Mouse (Mus musculus): Measurements from ENCODE around the gene Ppm1e. TPM values are rescaled to one million over a fixed set of nuclear protein-coding genes. Genes with fewer than 3 reads are reported as not detected.

The Ppm1e gene
- polyA plus RNA-seq, 1 experiment from 2014 or later, result 15.1 TPM

- no peaks in the 10 kb centered on the region for H3K4me1 ChIP-seq (replicated peaks; ENCODE audit: control insufficient read depth, insufficient read depth, low read length)
- H3K4me2 ChIP-seq (replicated peaks; ENCODE audit: low read depth, low read length), result no peak overlapping the region
- no peak for DNase-seq (ENCODE audit: low spot score)
- no peak overlapping the region for H3K9ac ChIP-seq (ENCODE audit: low read depth, low read length)
- no peak for ATAC-seq (ENCODE audit: low FRiP score)
- WGBS, result 85% methylated on average over 7 of the region's 7 CpGs
- no peak overlapping the region for H3K4me3 ChIP-seq (ENCODE audit: low read depth, low read length)
- no peaks in the 10 kb centered on the region for H3K27me3 ChIP-seq (ENCODE audit: control insufficient read depth, insufficient read depth, low read length)
- H3K36me3 ChIP-seq (ENCODE audit: control insufficient read depth, insufficient read depth, low read length), result no peaks in the 10 kb centered on the region
- H3K9me3 ChIP-seq (ENCODE audit: control insufficient read depth, low read length), result no peaks in the 10 kb centered on the region
- H3K27ac ChIP-seq (ENCODE audit: low read depth, low read length), result no peak overlapping the region
These were observed 8.2 kb upstream of the Ppm1e start for GRCm38 (mm10) chr11:87367061-87367460.

GRCm38 (mm10) chr11:87365120-87365519, 6.3 kb upstream of the Ppm1e start:
- no peak overlapping the region for H3K4me3 ChIP-seq (ENCODE audit: low read depth, low read length)
- H3K27ac ChIP-seq (ENCODE audit: low read depth, low read length), result no peak overlapping the region
- DNase-seq (ENCODE audit: low spot score), result no peak
- H3K9me3 ChIP-seq (ENCODE audit: control insufficient read depth, low read length), result no peaks in the 10 kb centered on the region
- WGBS, result 94% methylated on average over 5 of the region's 5 CpGs
- H3K36me3 ChIP-seq (ENCODE audit: control insufficient read depth, insufficient read depth, low read length), result no peaks in the 10 kb centered on the region
- H3K4me1 ChIP-seq (replicated peaks; ENCODE audit: control insufficient read depth, insufficient read depth, low read length), result no peaks in the 10 kb centered on the region
- no peak for ATAC-seq (ENCODE audit: low FRiP score)
- H3K27me3 ChIP-seq (ENCODE audit: control insufficient read depth, insufficient read depth, low read length), result no peaks in the 10 kb centered on the region
- H3K4me2 ChIP-seq (replicated peaks; ENCODE audit: low read depth, low read length), result no peak overlapping the region
- no peak overlapping the region for H3K9ac ChIP-seq (ENCODE audit: low read depth, low read length)

GRCm38 (mm10) chr11:87359262-87359612, 414 bp upstream of the Ppm1e start:
- no peak overlapping the region for H3K9ac ChIP-seq (ENCODE audit: low read depth, low read length)
- H3K27ac ChIP-seq (ENCODE audit: low read depth, low read length), result no peak overlapping the region
- H3K9me3 ChIP-seq (ENCODE audit: control insufficient read depth, low read length), result no peaks in the 10 kb centered on the region
- H3K27me3 ChIP-seq (ENCODE audit: control insufficient read depth, insufficient read depth, low read length), result no peaks in the 10 kb centered on the region
- H3K36me3 ChIP-seq (ENCODE audit: control insufficient read depth, insufficient read depth, low read length), result no peaks in the 10 kb centered on the region
- H3K4me3 ChIP-seq (ENCODE audit: low read depth, low read length), result peak overlapping the region; percentile 67
- peak overlapping the region; percentile 86 for H3K4me2 ChIP-seq (replicated peaks; ENCODE audit: low read depth, low read length)
- H3K4me1 ChIP-seq (replicated peaks; ENCODE audit: control insufficient read depth, insufficient read depth, low read length), result no peaks in the 10 kb centered on the region
- 19% methylated on average over 10 of the region's 10 CpGs for WGBS
- ATAC-seq (ENCODE audit: low FRiP score), result no peak
- DNase-seq (ENCODE audit: low spot score), result no peak

GRCm38 (mm10) chr11:87357317-87358300, 1.2 kb downstream of the Ppm1e start:
- DNase-seq (ENCODE audit: low spot score) (peak; percentile 60), ATAC-seq (ENCODE audit: low FRiP score) (peak; percentile 47; the same call in 1 of the 2 replicates)
- H3K9ac ChIP-seq (ENCODE audit: low read depth, low read length), result peak overlapping the region; percentile 80
- 8% methylated on average over 31 of the region's 31 CpGs for WGBS
- peak overlapping the region; percentile 67 for H3K4me3 ChIP-seq (ENCODE audit: low read depth, low read length)
- no peaks in the 10 kb centered on the region for H3K27me3 ChIP-seq (ENCODE audit: control insufficient read depth, insufficient read depth, low read length)
- H3K36me3 ChIP-seq (ENCODE audit: control insufficient read depth, insufficient read depth, low read length), result no peaks in the 10 kb centered on the region
- H3K4me2 ChIP-seq (replicated peaks; ENCODE audit: low read depth, low read length), result peak overlapping the region; percentile 86
- H3K9me3 ChIP-seq (ENCODE audit: control insufficient read depth, low read length), result no peaks in the 10 kb centered on the region
- H3K27ac ChIP-seq (ENCODE audit: low read depth, low read length), result peak overlapping the region; percentile 80
- H3K4me1 ChIP-seq (replicated peaks; ENCODE audit: control insufficient read depth, insufficient read depth, low read length), result no peaks in the 10 kb centered on the region

GRCm38 (mm10) chr11:87354861-87355260, 4.0 kb downstream of the Ppm1e start:
- no peaks in the 10 kb centered on the region for H3K36me3 ChIP-seq (ENCODE audit: control insufficient read depth, insufficient read depth, low read length)

GRCm38 (mm10) chr11:87353646-87354170, 5.1 kb downstream of the Ppm1e start:
- WGBS, result 82% methylated on average over 7 of the region's 7 CpGs
- ATAC-seq (ENCODE audit: low FRiP score) (no peak), DNase-seq (ENCODE audit: low spot score) (no peak)
- H3K36me3 ChIP-seq (ENCODE audit: control insufficient read depth, insufficient read depth, low read length), result no peaks in the 10 kb centered on the region
- no peaks in the 10 kb centered on the region for H3K27me3 ChIP-seq (ENCODE audit: control insufficient read depth, insufficient read depth, low read length)
- no peak overlapping the region for H3K9ac ChIP-seq (ENCODE audit: low read depth, low read length)
- H3K4me3 ChIP-seq (ENCODE audit: low read depth, low read length), result no peak overlapping the region
- no peaks in the 10 kb centered on the region for H3K9me3 ChIP-seq (ENCODE audit: control insufficient read depth, low read length)
- no peaks in the 10 kb centered on the region for H3K4me1 ChIP-seq (replicated peaks; ENCODE audit: control insufficient read depth, insufficient read depth, low read length)
- no peak overlapping the region for H3K4me2 ChIP-seq (replicated peaks; ENCODE audit: low read depth, low read length)
- no peak overlapping the region for H3K27ac ChIP-seq (ENCODE audit: low read depth, low read length)

More at GRCm38 (mm10) chr11:87354861-87355260, 4.0 kb downstream of the Ppm1e start:
- no peaks in the 10 kb centered on the region for H3K4me1 ChIP-seq (replicated peaks; ENCODE audit: control insufficient read depth, insufficient read depth, low read length)
- no peak overlapping the region for H3K27ac ChIP-seq (ENCODE audit: low read depth, low read length)
- no peak overlapping the region for H3K4me2 ChIP-seq (replicated peaks; ENCODE audit: low read depth, low read length)
- DNase-seq (ENCODE audit: low spot score) (no peak), ATAC-seq (ENCODE audit: low FRiP score) (no peak)
- no peak overlapping the region for H3K9ac ChIP-seq (ENCODE audit: low read depth, low read length)
- no peak overlapping the region for H3K4me3 ChIP-seq (ENCODE audit: low read depth, low read length)
- 100% methylated on average over 1 of the region's 1 CpGs for WGBS
- H3K9me3 ChIP-seq (ENCODE audit: control insufficient read depth, low read length), result no peaks in the 10 kb centered on the region
- no peaks in the 10 kb centered on the region for H3K27me3 ChIP-seq (ENCODE audit: control insufficient read depth, insufficient read depth, low read length)

- ATAC-seq (ENCODE audit: low FRiP score) (no peak), DNase-seq (ENCODE audit: low spot score) (no peak)
- Histone ChIP-seq H3K9me3 (ENCODE audit: control insufficient read depth, low read length) (no peaks in the 10 kb centered on the region), H3K36me3 (ENCODE audit: control insufficient read depth, insufficient read depth, low read length) (no peaks in the 10 kb centered on the region), H3K27me3 (ENCODE audit: control insufficient read depth, insufficient read depth, low read length) (no peaks in the 10 kb centered on the region), H3K4me3 (ENCODE audit: low read depth, low read length) (no peak overlapping the region), H3K9ac (ENCODE audit: low read depth, low read length) (no peak overlapping the region), H3K27ac (ENCODE audit: low read depth, low read length) (no peak overlapping the region), H3K4me2 (replicated peaks; ENCODE audit: low read depth, low read length) (no peak overlapping the region), H3K4me1 (replicated peaks; ENCODE audit: control insufficient read depth, insufficient read depth, low read length) (no peaks in the 10 kb centered on the region)
- WGBS, result 90% methylated on average over 3 of the region's 3 CpGs
These were observed 32.4 kb downstream of the Ppm1e start for GRCm38 (mm10) chr11:87326381-87326780.

GRCm38 (mm10) chr11:87322558-87322957, 36.3 kb downstream of the Ppm1e start:
- Histone ChIP-seq H3K27ac (ENCODE audit: low read depth, low read length) (no peak overlapping the region), H3K9ac (ENCODE audit: low read depth, low read length) (no peak overlapping the region), H3K4me1 (replicated peaks; ENCODE audit: control insufficient read depth, insufficient read depth, low read length) (no peaks in the 10 kb centered on the region), H3K9me3 (ENCODE audit: control insufficient read depth, low read length) (no peaks in the 10 kb centered on the region), H3K36me3 (ENCODE audit: control insufficient read depth, insufficient read depth, low read length) (no peaks in the 10 kb centered on the region), H3K4me3 (ENCODE audit: low read depth, low read length) (no peak overlapping the region), H3K4me2 (replicated peaks; ENCODE audit: low read depth, low read length) (no peak overlapping the region), H3K27me3 (ENCODE audit: control insufficient read depth, insufficient read depth, low read length) (no peaks in the 10 kb centered on the region)
- ATAC-seq (ENCODE audit: low FRiP score), result no peak
- 71% methylated on average over 8 of the region's 8 CpGs for WGBS
- DNase-seq (ENCODE audit: low spot score), result no peak

- H3K36me3 ChIP-seq (ENCODE audit: control insufficient read depth, insufficient read depth, low read length), result no peaks in the 10 kb centered on the region
- DNase-seq (ENCODE audit: low spot score) (no peak), ATAC-seq (ENCODE audit: low FRiP score) (no peak)
- H3K4me1 ChIP-seq (replicated peaks; ENCODE audit: control insufficient read depth, insufficient read depth, low read length), result no peaks in the 10 kb centered on the region
- H3K4me2 ChIP-seq (replicated peaks; ENCODE audit: low read depth, low read length), result no peak overlapping the region
- no peak overlapping the region for H3K27ac ChIP-seq (ENCODE audit: low read depth, low read length)
- whole genome bisulfite sequencing, result 85% methylated on average over 5 of the region's 5 CpGs
- no peak overlapping the region for H3K4me3 ChIP-seq (ENCODE audit: low read depth, low read length)
- no peaks in the 10 kb centered on the region for H3K27me3 ChIP-seq (ENCODE audit: control insufficient read depth, insufficient read depth, low read length)
- no peaks in the 10 kb centered on the region for H3K9me3 ChIP-seq (ENCODE audit: control insufficient read depth, low read length)
- no peak overlapping the region for H3K9ac ChIP-seq (ENCODE audit: low read depth, low read length)
These were observed 38.8 kb downstream of the Ppm1e start for GRCm38 (mm10) chr11:87320007-87320406.
